Mouse (Mus musculus) liver, postnatal 0 days (tissue): ENCODE results near the gene Rassf4.

ENCODE experiments used
- CTCF ChIP-seq: sonication (generic); IDR thresholded peaks from 2 replicates; pipeline ENCODE4 v1.5.1; 2016; ENCODE audit warnings: antibody characterized with exemption, low read depth
- EP300 ChIP-seq: IDR thresholded peaks from 2 replicates; pipeline ENCODE4 v1.6.1; 2016; ENCODE audit warnings: antibody characterized with exemption, low read depth, mild to moderate bottlenecking

- no peak for TF ChIP-seq EP300
- peak; percentile 23 for TF ChIP-seq CTCF
These were observed 66.5 kb downstream of the Rassf4 start for GRCm38 (mm10) chr6:116607230-116607629.
